Mouse (Mus musculus) neural tube, embryonic 14.5 days (tissue): ENCODE measurements around the gene Sumo3. TPM values are rescaled to one million over a fixed set of nuclear protein-coding genes. Genes with fewer than 3 reads are reported as not detected.
A peak's percentile ranks its signal among the peaks of the same experiment; 100 is the strongest.

Experiments
- ATAC-seq: fragments of 200-750 bp; cut with Nextera tagmentation; 2 replicates; pipeline ENCODE4 v1.8.0; 2017; ENCODE audit warnings: low read depth, mild to moderate bottlenecking, moderate TSS enrichment, moderate library complexity
- H3K27ac ChIP-seq: fragments of 300-500 bp; sonication (generic); 2 replicates; pipeline ENCODE4 v1.5.1; 2014; ENCODE audit warnings: low read depth, mild to moderate bottlenecking, control low read depth, low read length, moderate library complexity, mixed read lengths
- H3K27me3 ChIP-seq: fragments of 300-500 bp; sonication (generic); 2 replicates; pipeline ENCODE4 v1.6.1; 2014; ENCODE audit warnings: low read length; ENCODE audit not compliant: control insufficient read depth, insufficient read depth
- H3K36me3 ChIP-seq: fragments of 300-500 bp; sonication (generic); 2 replicates; pipeline ENCODE4 v1.6.1; 2014; ENCODE audit warnings: low read length, mixed read lengths; ENCODE audit not compliant: control insufficient read depth, insufficient read depth
- H3K4me1 ChIP-seq: fragments of 300-500 bp; sonication (generic); 2 replicates; pipeline ENCODE4 v1.6.1; 2014; ENCODE audit warnings: low read length; ENCODE audit not compliant: control insufficient read depth, insufficient read depth
- H3K4me2 ChIP-seq: fragments of 300-500 bp; sonication (generic); 2 replicates; pipeline ENCODE4 v1.6.1; 2014; ENCODE audit warnings: mild to moderate bottlenecking, low read depth, low read length, control low read depth
- H3K4me3 ChIP-seq: fragments of 300-500 bp; sonication (generic); 2 replicates; pipeline ENCODE4 v1.5.1; 2014; ENCODE audit warnings: low read depth, low read length, control low read depth, mixed read lengths
- H3K9ac ChIP-seq: fragments of 300-500 bp; sonication (generic); replicated peaks from 2 replicates; pipeline ENCODE4 v1.6.1; 2014; ENCODE audit warnings: low read depth, mild to moderate bottlenecking, control low read depth, low read length, mixed read lengths
- H3K9me3 ChIP-seq: fragments of 300-500 bp; sonication (generic); 2 replicates; pipeline ENCODE4 v1.6.1; 2016; ENCODE audit warnings: low read length; ENCODE audit not compliant: control insufficient read depth
- WGBS: fragments of 180-500 bp; shearing (Covaris S2); extraction: QIAGEN DNeasy Blood & Tissue Kit; methylation state at CpG from one replicate; pipeline ENCODE4 v1.1.7; 2014; 5-methylcytosine and 5-hydroxymethylcytosine counted together
- polyA plus RNA-seq: library from polyadenylated mRNA; unstranded; fragments of >200 nt; fragmentation: Nextera tagmentation; extraction: Ambion mirVana; gene quantifications from 2 replicates; pipeline ENCODE4 v1.2.1, GENCODE M21; 2014

Gene Sumo3
- polyA plus RNA-seq, 1 experiment from 2014 or later, result 214 TPM

GRCm38 (mm10) chr10:77645571-77645970 is 39.7 kb downstream of the Sumo3 start:
- no peaks in the 10 kb centered on the region for H3K27me3 ChIP-seq
- no peak for ATAC-seq
- 88% methylated on average over 5 of the region's 5 CpGs for WGBS
- H3K36me3 ChIP-seq, result peaks cover 42% of the 10 kb centered on the region
- no peak overlapping the region for H3K4me3 ChIP-seq
- 0 out of 2 replicates have a peak, but pooled peaks cover 5% of the 10 kb centered on the region for H3K4me1 ChIP-seq
- no peak overlapping the region for H3K4me2 ChIP-seq
- no peak overlapping the region for H3K27ac ChIP-seq
- H3K9ac ChIP-seq, result no peak overlapping the region
- no peaks in the 10 kb centered on the region for H3K9me3 ChIP-seq

- H3K9ac ChIP-seq, result no peak overlapping the region
- peaks cover 32% of the 10 kb centered on the region for H3K36me3 ChIP-seq
- 0 out of 2 replicates have a peak, but pooled peaks cover 5% of the 10 kb centered on the region for H3K4me1 ChIP-seq
- H3K27me3 ChIP-seq, result no peaks in the 10 kb centered on the region
- 63% methylated on average over 1 of the region's 1 CpGs for WGBS
- no peak overlapping the region for H3K4me3 ChIP-seq
- no peak overlapping the region for H3K4me2 ChIP-seq
- no peak for ATAC-seq
- H3K27ac ChIP-seq, result no peak overlapping the region
- H3K9me3 ChIP-seq, result no peaks in the 10 kb centered on the region
Observed at GRCm38 (mm10) chr10:77647461-77647860, 41.6 kb downstream of the Sumo3 start.

- no peak overlapping the region for H3K4me2 ChIP-seq
- H3K9ac ChIP-seq, result no peak overlapping the region
- H3K4me3 ChIP-seq, result no peak overlapping the region
- no peaks in the 10 kb centered on the region for H3K27me3 ChIP-seq
- H3K36me3 ChIP-seq, result peaks cover 30% of the 10 kb centered on the region
- no peaks in the 10 kb centered on the region for H3K9me3 ChIP-seq
- H3K4me1 ChIP-seq, result 0 out of 2 replicates have a peak, but pooled peaks cover 5% of the 10 kb centered on the region
- H3K27ac ChIP-seq, result no peak overlapping the region
- WGBS, result 88% methylated on average over 8 of the region's 8 CpGs
- no peak for ATAC-seq
Observed at GRCm38 (mm10) chr10:77647901-77648300, 42.0 kb downstream of the Sumo3 start.

- Histone ChIP-seq H3K9me3 (no peaks in the 10 kb centered on the region), H3K4me3 (no peak overlapping the region), H3K4me2 (no peak overlapping the region), H3K4me1 (0 out of 2 replicates have a peak, but pooled peaks cover 5% of the 10 kb centered on the region), H3K36me3 (no peaks in the 10 kb centered on the region), H3K9ac (no peak overlapping the region), H3K27me3 (no peaks in the 10 kb centered on the region), H3K27ac (no peak overlapping the region)
- 91% methylated on average over 9 of the region's 9 CpGs for WGBS
- no peak for ATAC-seq
Observed at GRCm38 (mm10) chr10:77652046-77652445, 46.1 kb downstream of the Sumo3 start.

GRCm38 (mm10) chr10:77658286-77658994 is 52.5 kb downstream of the Sumo3 start:
- Histone ChIP-seq H3K36me3 (no peaks in the 10 kb centered on the region), H3K9me3 (no peaks in the 10 kb centered on the region), H3K27ac (no peak overlapping the region), H3K9ac (no peak overlapping the region), H3K27me3 (no peaks in the 10 kb centered on the region), H3K4me1 (no peaks in the 10 kb centered on the region), H3K4me3 (no peak overlapping the region), H3K4me2 (no peak overlapping the region)
- ATAC-seq, result no peak
- 58% methylated on average over 15 of the region's 15 CpGs for WGBS

- H3K4me1 ChIP-seq, result no peaks in the 10 kb centered on the region
- no peak overlapping the region for H3K9ac ChIP-seq
- H3K27ac ChIP-seq, result no peak overlapping the region
- ATAC-seq, result no peak; the same call in 1 of the 2 replicates
- no peaks in the 10 kb centered on the region for H3K27me3 ChIP-seq
- WGBS, result 36% methylated on average over 43 of the region's 43 CpGs
- H3K36me3 ChIP-seq, result no peaks in the 10 kb centered on the region
- H3K4me3 ChIP-seq, result no peak overlapping the region
- no peaks in the 10 kb centered on the region for H3K9me3 ChIP-seq
- H3K4me2 ChIP-seq, result peak overlapping the region; percentile 16; the same call in 1 of the 2 replicates
Observed at GRCm38 (mm10) chr10:77663949-77664665, 58.2 kb downstream of the Sumo3 start.

GRCm38 (mm10) chr10:77666342-77666741 is 60.4 kb downstream of the Sumo3 start:
- no peak overlapping the region for H3K27ac ChIP-seq
- no peak for ATAC-seq
- no peak overlapping the region for H3K4me2 ChIP-seq
- no peak overlapping the region for H3K9ac ChIP-seq
- H3K9me3 ChIP-seq, result no peaks in the 10 kb centered on the region
- whole genome bisulfite sequencing, result 84% methylated on average over 8 of the region's 8 CpGs
- H3K4me3 ChIP-seq, result no peak overlapping the region
- no peaks in the 10 kb centered on the region for H3K27me3 ChIP-seq
- H3K4me1 ChIP-seq, result no peaks in the 10 kb centered on the region
- H3K36me3 ChIP-seq, result no peaks in the 10 kb centered on the region

- no peaks in the 10 kb centered on the region for H3K9me3 ChIP-seq
- H3K4me2 ChIP-seq, result no peak overlapping the region
- no peaks in the 10 kb centered on the region for H3K4me1 ChIP-seq
- no peak overlapping the region for H3K27ac ChIP-seq
- H3K4me3 ChIP-seq, result no peak overlapping the region
- no peak overlapping the region for H3K9ac ChIP-seq
- no peak for ATAC-seq
- WGBS, result 90% methylated on average over 4 of the region's 4 CpGs
- no peaks in the 10 kb centered on the region for H3K27me3 ChIP-seq
- no peaks in the 10 kb centered on the region for H3K36me3 ChIP-seq
Observed at GRCm38 (mm10) chr10:77667402-77667801, 61.5 kb downstream of the Sumo3 start.
